Mouse (Mus musculus) gastrocnemius, adult 18-20 months (tissue): ENCODE results near the gene Fam83f. TPM values are rescaled to one million over a fixed set of nuclear protein-coding genes. Genes with fewer than 3 reads are reported as not detected.
"Not testable (repeated sequence)": the region's sequence is repeated elsewhere in the genome, so short reads cannot be mapped to it uniquely, and the experiment has no call there.

Source experiments
- DNase-seq: peaks from one replicate; pipeline ENCODE4 v3.0.0; 2021; ENCODE audit warnings: low spot score
- total RNA-seq, 2 experiments: library from RNA; stranded (reverse); gene quantifications; 2 replicates each; pipeline ENCODE4 v1.2.3; 2021

The Fam83f gene
- total RNA-seq, 2 experiments from 2014 or later: 0.09 to 0.17 TPM

DNA sequence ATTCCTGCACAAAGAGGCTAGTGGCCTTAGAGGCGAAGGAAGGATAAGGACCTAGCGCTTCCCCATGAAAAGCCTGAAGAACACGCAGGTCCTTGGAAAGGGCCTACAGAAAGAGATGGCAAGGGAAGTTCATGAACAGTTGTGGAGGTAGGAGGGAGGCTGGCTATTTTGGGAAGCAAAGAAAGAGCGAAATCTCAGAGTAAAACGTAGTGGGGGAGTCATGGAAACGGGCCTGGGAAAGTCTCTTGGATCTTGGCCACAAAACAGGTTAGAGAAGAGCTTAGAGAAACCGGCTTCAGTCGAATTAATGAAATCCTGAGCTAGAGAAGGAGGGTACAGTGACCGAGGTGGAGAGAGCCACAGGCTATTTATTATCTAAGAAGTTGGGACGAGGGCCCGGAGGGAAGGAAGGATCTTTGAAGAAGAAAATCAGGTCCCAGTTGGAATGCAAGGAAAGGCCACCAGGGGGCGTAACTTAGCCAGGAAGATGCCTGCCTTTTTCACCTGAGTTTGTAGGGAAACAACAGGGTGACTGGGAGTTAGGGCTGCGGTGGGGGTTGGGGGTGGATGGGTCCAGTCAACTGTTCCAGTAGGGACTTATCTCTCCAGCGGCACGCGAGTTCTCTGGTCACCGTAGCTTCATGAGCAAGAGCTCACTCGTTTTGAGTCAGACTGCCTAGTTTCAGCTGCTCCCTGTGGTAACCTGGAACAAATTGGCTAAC, 34.3 kb downstream of the Fam83f start:
- peak; percentile 88 for DNase-seq

DNA sequence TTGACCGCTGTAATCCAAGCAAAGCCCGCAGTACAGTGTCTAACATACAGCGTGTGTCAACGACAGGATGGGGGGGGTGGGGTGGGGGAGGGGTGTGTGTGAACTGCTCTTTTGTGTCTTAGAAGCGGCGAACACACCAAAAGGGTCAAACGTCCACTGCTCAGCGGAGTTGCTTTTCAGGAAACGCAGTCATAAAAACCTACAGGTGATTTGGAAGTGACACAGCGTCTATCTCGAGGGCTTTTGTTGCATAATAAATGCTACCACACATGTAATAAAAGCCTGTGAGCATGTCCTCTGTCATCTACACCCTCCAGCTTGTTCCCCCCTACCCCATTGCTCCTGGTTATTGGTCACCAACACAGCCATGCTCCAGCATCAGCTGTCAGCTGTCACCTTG, 34.9 kb downstream of the Fam83f start:
- DNase-seq: no peak

DNA sequence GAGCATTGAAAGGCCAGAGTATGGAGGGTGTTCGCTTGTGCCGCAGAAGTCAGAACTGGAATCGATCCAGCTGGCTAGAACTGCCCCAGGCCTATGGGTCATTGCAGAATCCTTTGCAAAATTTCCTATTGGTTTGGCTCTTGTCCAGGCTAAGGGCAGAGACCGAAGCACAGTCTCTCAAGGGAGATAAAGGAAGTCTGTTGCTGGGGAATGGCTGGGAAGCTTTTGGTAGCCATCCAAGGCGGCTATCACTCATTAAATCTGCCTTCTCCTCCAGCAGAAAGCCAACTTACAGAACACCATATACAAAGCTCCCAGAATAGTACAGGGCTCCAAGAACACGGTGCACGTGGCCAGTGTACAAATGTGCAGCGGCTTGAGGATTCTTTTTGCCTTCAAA, 35.4 kb downstream of the Fam83f start:
- peak; percentile 71 for DNase-seq

DNA sequence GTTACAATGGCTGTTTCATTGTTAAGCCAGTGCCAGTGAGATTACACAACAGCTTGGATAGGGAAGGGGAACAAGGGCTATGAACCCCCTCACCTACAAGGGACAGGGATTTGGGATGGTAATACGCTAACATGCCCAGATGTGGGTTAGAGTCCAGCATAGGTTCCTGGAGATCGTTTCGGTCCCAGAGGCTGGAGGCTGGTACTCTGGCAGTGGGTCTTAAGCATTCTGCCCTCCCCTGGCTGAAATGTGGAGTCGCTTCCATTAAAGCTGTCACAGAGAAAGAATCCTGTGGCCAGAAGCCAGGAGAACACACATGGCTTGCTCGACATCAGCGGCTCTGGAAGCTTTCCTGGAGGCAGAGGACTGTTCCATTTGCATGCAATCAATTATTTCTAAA, 37.9 kb downstream of the Fam83f start:
- DNase-seq: peak; percentile 84

DNA sequence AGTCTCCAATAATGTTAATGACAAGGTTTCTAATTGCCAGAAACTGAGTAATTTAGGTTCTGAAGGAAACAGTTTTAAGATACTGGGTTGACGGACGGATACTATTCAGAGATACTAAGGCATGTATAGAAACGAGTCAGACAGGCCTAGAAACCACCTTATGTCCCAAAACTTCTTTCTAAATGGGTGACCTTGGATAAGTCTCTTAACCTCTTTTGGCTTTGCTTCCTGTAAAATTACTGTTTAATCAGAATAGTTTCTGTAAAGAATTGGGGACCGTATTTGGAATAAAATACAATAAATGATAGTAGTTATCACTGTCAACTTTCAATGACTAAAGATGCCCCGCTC, 38.6 kb downstream of the Fam83f start:
- no peak for DNase-seq

DNA sequence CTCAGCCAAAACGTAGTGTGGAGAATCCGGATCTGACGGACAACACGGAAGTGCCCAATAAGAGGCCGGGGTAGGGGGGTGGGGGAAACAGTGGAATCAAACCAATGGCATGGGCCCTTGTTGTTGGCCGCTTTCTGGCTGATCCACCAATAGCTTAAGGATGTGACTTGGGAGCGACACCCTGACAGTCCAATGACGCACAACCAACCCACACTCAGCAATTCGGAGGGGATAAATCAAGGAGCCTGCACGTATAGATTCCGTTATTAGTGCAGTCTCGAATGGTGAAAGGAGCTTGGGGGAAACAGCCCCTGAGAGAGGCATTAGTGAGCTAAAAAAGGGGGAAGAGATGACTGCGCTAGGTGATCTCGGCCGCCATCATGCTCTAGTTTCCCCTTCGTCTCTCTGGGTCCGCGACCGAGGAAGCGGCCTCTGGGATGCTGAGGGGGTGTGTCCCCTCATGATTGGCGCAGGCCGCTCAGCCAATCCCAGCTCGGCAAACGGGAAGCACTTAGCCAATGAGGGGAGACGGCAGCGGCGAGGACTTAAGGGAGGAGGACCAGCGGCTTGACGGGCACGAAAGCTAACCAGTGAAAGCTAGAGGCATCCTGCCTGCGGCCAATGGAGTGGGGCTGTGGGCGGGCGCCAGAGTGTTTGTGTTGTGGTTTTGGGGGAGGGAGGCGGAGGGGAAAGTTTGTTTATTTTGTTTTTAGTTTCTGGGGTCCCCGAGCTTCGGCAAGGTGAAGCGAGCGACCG, 39.1 kb downstream of the Fam83f start, which contains the start of gene Tnrc6b:
TSS of gene Tnrc6b (plus strand) at position 706 of the 756 bp plus-strand sequence.
- DNase-seq: peak; percentile 99

DNA sequence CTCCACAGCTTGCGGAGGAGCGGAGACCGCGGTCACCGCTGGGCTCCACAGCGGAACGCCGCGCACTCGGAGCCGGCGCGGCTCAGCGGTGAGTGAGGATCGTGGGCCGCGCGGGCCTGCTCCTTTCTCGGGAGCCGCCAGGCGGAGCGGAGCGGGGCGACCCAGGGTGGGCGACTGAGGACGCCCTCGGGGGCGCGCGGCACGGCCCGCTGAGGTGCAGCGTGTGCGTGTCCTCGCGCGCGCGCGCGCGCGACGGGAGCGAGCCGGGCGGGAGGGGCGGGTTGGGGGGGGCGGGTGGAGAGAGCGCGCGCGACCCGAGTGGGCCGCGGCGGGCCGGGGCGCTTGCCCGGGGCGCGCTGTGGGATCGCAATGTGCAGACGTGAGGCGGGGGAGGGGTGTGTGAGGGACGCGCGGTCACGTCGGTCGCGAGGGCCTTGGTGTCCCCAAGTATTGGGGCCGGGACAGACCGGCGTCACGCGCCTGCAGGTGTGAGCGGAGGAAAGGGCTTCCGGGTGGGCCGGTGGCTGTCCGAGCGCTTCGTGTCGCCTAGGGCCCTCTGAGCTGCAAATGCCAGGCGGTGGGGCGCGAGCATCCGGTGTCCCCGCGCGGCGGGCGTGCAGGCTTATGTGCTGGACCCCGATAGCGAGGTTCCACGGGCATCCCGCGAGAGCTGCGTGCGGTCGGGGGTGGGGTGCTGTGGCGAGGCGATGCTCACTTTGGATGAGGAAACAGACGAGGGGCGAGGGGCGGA, 39.9 kb downstream of the Fam83f start:
- DNase-seq: peak; percentile 51

DNA sequence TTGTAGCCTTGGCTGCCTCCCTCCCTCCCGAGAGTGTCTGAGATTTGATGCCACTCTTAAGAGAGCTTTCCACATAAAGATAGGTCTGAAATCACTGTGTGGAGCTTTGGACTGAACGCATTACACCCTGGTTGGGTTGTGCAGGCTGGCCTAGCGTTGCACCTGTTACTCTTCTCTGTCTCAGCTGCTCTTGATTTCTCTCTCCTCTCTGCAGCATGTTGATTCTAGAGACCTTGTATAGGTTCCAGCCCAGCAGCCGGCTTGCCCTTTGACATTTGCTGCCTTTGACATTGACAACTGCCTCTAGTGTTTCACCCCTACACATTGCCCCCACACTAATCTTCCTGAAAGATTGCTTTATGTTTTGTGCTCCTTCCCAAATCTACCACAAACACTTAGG, 42.7 kb downstream of the Fam83f start:
- peak; percentile 51 for DNase-seq

DNA sequence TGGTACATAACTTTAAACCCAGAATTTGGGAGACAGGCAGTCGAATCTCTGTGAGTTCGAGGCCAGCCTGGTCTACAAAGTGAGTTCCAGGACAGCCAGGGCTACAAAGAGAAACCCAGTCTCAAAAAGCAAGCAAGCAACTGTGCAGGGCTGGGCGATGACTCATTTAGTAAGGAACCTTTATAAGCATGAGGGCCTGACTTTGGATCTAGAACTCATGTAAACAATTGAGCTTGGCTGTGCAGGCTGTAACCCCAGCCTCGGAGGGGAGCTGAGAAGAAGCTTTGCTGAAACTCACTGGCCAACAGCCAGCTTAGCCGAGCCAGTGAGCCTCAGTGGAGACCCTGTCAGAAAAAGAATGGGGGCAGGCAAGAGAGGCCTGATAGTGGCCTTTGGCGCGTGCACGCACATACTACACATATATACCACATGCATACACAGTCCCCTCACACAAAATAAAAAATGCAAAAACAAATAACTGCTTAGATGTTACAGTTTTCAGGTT, 45.0 kb downstream of the Fam83f start:
- no peak for DNase-seq

DNA sequence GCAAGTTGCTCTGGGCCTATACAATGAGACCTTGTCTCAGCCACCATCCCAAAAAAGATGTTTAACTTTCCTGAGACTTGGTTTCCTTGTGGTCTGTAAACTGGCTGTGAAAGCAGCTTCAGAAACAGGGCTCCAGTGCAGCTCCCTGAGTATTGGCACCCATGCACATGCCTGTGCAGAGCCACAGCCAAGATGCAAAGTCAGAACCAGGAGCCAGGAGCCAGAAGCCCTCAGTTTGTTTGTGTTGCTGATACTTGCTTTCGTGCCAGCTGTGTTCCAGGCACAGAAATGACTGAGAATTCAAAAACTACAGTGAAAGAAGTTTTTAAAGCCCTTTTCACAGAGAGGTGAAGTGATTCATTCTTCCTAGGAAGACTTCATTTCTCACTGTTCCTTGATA, 45.8 kb downstream of the Fam83f start:
- DNase-seq: peak; percentile 46

DNA sequence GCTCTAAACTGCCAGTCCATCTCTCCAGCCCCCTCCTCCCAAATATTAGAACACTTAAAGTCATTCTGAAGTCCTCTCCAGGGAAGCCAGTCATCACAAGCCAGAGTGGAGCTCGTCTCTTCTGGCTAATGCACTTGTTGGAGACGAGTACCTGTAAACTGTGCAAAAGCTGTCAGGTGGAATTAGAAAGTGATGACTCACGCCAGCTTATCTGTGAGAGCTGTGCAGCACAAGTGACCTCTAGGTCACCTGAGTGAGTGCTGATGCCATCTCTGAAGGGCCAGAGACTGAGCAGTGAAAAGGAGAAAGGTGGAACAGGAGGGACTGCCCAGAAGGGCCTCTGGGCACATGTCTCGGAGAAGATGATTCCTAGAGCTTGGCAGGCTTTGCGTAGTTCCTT, 48.6 kb downstream of the Fam83f start:
- DNase-seq: no peak

DNA sequence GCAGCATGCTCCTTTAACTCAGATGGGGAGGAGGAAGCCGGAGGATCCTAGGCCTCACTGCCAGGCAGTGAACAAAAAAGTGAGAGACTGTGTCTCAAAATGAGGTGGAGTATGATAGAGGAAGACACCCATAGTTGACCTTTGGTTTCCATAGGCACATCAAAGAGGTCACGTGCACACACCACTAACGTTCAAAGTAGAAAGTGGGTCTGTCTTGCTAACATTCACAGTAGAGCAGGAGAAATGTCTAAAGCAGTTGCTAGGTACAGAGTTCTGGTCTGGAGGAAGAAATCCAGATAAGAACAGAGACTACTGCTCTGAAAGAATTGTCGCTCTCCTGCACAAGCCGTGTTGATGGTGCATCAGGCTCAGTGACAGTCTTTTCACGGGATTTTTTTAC, 50.2 kb downstream of the Fam83f start:
- no peak for DNase-seq

DNA sequence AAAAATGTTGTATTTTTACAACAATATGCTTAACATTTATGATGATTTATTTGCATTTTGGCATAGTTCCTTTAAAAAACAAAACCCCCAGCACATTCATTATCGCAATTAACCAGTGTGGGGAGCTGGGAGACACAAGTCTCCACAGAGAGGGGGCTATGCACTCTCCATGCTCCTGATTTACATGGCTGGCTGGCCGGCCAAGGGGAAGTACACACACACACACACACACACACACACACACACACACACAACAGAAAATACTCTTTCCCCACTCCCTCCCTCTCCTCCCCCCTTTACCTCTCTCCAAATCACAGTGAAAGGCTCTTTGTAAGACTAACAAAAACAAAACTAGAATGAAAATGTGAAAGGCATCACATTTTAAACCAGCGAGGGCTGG, 50.7 kb downstream of the Fam83f start:
- DNase-seq: no peak

DNA sequence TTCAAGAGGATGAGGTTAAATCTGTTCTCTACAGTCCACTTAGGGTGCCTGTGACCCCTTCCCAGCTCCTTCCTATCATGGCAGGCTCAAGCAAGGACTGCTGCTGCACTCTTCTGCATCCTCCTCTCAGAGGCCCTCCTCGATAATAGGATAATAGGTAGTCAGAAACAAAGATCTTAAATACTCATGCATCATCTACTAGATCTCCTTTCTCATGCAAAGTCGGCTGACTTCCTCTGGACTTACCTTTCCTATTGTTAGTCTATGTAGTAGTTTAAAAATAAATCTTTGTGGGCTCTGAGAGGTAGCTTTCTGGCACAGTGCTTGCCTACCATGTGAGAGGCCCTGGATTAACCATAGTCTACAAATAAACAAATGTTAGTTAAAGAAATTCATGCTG, 57.8 kb downstream of the Fam83f start:
- no peak for DNase-seq

DNA sequence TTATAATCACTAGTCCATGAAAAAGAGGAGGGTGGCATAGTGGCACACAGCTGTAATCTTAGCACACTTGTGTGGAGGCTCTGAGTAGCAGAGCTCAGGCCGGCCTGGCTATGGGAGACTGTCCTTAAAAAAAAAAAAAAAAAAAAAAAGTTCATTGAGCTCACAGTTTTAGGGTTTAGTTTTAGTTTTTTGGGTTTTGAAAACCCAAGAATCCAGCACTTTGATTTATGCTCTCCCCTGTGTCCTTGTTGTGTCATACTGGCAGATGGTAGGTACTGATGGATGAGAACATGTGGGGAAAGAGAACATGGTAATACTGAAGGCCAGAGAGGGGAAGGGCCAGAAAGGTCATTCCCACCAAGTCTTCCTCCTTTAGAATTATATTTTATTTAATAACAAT, 59.4 kb downstream of the Fam83f start:
- DNase-seq: no peak

DNA sequence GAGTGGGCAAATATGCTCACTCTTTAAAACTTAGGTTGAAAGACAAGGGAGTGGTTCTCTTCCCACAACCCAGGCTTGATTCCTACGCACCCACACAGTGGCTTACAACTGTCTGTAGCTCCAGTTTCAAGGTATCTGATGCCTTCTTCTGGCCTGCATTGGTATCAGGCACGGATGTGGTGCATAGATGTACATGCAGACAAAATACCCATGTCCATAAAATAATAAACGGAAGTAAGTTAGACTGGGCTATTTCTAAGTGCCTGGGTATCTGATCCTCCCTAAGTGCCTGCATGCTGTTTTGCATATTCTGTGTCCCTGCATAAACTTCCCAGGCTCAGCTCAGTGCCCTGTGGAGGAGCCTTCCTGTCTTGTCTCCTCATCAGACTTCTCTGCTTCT, 59.9 kb downstream of the Fam83f start:
- DNase-seq: no peak

DNA sequence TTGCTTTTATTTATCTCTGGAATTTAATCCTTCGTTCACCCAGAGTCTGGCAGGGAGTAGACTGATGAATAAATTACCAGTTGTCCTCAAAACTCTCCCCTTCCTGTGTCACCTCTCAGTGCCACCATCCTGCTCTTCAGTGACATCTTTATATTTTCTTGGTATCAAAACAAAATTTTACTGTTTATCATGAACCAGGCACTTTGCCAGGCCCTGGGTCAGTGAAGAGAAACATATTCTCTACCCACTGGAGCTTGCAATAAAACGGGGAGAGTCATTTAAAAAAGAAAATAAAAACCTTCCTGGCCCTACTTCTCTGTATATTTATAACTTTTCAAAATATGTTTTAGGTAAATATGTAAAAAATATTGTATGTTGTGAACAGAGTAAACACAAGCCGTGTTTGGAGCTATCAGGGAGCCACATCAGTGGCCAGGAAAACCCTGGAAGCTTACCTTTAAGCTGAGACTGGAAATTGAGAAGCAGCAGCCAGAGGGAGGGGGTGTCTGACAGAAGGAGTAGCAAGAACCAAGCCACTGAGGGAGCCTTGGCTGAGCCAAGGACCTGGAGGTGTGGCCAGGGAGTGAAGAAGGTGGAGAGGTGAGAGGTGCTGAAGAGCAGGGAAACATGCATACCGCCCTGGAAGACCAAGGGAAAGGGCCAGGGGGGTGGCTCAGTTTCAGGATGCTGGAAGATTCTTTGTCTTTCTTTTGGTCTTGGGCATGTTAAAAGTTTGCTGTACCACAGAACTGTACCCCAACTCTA, 60.8 kb downstream of the Fam83f start:
- DNase-seq: no peak

DNA sequence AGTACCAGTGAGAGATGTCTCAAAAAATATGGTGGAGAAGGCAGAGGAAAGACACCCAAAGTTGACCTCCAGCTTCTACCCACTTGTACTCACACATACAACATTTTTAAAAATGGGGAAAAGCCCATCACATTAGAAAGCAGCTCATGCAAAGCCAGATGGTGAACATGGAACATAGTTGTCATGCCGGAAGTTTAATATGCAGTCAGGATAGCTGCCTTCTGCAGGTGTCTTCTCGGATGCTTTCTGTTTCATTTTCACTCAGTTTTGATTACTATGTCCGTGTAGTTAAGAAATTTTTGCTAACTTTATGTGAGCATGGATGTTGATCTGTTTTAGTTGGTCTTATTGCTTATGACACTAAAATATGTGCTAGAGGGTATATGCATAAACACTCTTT, 63.7 kb downstream of the Fam83f start:
- no peak for DNase-seq

DNA sequence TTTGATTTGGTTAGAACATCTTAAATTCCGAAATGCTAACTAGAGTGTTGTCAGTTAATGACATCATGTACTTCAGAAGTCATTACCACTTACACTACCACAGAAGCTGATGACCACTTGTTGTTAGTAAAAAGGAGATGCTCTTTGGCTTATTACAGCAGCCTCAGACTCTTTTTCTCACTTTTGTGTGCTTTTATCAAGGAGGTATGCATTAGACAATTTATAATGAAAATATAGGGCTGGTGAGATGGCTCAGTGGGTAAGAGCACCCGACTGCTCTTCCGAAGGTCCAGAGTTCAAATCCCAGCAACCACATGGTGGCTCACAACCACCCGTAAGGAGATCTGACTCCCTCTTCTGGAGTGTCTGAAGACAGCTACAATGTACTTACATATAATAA, 64.1 kb downstream of the Fam83f start:
- not testable (repeated sequence) for DNase-seq

DNA sequence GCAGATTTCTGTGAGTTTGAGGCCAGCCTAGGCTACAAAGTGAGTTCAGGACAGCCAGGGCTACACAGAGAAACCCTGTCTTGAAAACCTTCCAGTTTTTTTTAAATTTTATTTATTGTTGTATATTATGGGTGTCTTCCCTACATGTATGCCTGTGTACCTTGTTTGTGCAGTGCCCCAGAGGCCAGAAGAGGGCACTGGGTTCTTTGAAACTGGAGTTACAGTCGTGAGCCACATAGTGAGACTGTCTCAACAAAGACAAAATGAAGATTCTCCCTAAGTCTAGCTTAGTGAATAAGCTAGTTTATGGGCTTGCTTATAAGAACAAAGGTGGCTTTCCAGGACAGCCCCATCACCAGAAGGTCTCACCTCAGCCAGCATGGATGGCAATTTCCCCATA, 64.9 kb downstream of the Fam83f start:
- no peak for DNase-seq

DNA sequence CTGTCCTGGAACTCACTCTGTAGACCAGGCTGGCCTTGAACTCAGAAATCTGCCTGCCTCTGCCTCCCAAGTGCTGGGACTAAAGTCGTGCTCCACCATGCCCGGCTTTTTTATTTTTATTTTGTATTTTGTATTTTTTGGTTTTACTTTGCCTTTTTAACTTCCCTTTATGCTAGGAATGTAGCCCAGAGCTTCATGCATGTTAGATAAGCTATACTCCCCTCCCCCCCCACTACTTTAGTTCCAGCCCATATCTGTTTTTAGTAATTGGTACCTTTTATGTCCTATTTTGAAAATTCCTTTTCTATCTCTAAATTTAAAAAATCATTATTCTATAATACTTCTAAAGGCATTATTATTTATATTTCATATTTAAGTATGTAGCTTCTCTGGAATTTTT, 66.6 kb downstream of the Fam83f start:
- DNase-seq: no peak

DNA sequence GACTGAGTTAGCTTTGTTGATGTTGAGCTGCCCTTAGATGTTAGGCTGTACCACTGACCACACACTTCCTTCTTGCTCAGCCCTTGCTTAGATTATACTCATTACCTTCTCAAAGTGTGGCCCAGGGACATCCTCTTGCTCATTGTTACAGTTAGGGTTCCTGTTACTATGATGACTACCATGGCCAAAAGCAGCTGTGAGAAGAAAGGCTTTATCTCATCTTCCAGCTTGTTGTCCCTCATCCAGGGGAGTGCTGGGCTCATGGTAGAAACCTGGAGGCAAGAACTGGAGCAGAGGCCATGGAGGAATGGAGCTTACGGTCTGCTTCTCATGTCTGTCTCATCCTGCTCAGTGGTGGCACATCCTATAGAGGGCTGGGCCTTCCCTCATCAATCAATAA, 68.3 kb downstream of the Fam83f start:
- no peak for DNase-seq
